In the genomic region with DNA sequence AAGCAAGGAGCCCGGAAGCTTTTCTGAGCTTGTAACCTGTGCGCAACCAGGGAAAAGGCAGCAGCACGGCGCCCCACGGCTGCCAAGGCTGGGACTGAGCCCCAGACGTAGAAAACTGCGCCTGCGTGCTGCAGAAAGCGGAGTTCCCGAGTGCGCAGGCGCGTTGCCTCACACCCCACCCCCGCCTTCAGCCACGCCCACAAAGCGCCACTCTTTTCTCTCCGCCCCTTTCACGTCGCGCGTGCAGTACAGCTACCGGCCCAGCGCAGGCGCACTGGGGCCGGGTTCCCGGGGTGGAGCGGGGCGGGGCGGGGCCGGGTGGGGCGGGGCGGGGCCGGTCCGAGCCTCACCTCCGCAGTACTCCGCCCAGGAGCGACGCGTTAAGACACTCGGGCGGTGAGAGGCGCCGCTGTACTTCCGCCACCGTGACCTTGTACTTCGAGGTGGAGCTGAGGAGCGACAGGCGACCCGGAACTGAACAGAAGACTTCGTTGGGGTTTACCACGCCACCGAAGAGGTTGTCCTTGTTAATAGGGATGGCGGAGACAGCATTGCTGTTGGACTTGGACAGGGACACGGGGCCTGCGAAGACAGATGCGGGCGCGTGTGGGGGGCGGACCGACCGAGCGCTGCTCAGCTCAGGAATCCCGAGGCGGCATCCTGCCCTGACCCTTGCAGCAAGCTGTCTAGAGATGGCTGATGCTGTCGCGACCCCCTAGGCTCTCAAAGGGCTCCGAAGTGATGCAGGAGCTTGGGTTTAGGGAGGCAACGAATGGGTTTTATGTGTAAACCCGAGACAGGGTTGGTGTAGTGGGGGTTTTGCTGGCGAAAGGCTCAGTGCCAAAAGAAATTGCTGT, we compare ENCODE assay signal across 8 mouse cellular contexts. TPM values are rescaled to one million over a fixed set of nuclear protein-coding genes. Genes with fewer than 3 reads are reported as not detected.
DNase-seq lines count a peak whose midpoint lies in the region; ATAC-seq and TF ChIP-seq lines count a peak whose summit lies in the region.

No protein-coding gene starts in this region.

- no peaks in the 10 kb centered on the region for H3K36me3 ChIP-seq in forebrain, embryonic 11.5 days (ENCODE audit: control insufficient read depth, insufficient read depth, low read length)
- H3K36me3 ChIP-seq in heart, embryonic 16.5 days (ENCODE audit: control insufficient read depth, insufficient read depth), result no peaks in the 10 kb centered on the region
- H3K36me3 ChIP-seq in liver, postnatal 0 days (replicated peaks; ENCODE audit: insufficient read depth, low read length), result no peaks in the 10 kb centered on the region
- no peaks in the 10 kb centered on the region for H3K36me3 ChIP-seq in neural tube, embryonic 13.5 days

- no peak overlapping the region for H3K27ac ChIP-seq in forebrain, embryonic 11.5 days (ENCODE audit: low read depth, low read length)
- no peak overlapping the region for H3K27ac ChIP-seq in heart, embryonic 16.5 days (ENCODE audit: low read length)
- no peak overlapping the region for H3K27ac ChIP-seq in liver, postnatal 0 days (ENCODE audit: low read depth)
- peak overlapping the region; percentile 93 for H3K27ac ChIP-seq in neural tube, embryonic 13.5 days (replicated peaks)

- peak; percentile 70 for DNase-seq in c-Kit-positive CD71-positive TER-119-negative erythroid progenitor cells, embryonic 14.5 days (ENCODE audit: low read depth)
- DNase-seq in forebrain, embryonic 11.5 days (ENCODE audit: low spot score), result peak; percentile 98
- peak; percentile 80 to 92 for DNase-seq in kidney, postnatal 36 days
- peak; percentile 95 for DNase-seq in liver, postnatal 0 days
- DNase-seq in telencephalon, adult 2 months (ENCODE audit: low read depth, low spot score), result peak; percentile 44

- H3K4me2 ChIP-seq in forebrain, embryonic 11.5 days (ENCODE audit: low read depth, low read length, severe bottlenecking), result peak overlapping the region; percentile 78
- H3K4me2 ChIP-seq in heart, embryonic 16.5 days (ENCODE audit: low read depth, low read length), result peak overlapping the region; percentile 77
- H3K4me2 ChIP-seq in liver, postnatal 0 days (ENCODE audit: low read depth, low read length), result peak overlapping the region; percentile 76
- H3K4me2 ChIP-seq in neural tube, embryonic 13.5 days, result peak overlapping the region; percentile 82

- peak overlapping the region; percentile 45; the same call in 1 of the 2 replicates for H3K9ac ChIP-seq in forebrain, embryonic 11.5 days (ENCODE audit: low read length)
- peak overlapping the region; percentile 66 for H3K9ac ChIP-seq in heart, embryonic 16.5 days (ENCODE audit: low read length)
- no peak overlapping the region for H3K9ac ChIP-seq in liver, postnatal 0 days (replicated peaks)
- H3K9ac ChIP-seq in neural tube, embryonic 13.5 days, result peak overlapping the region; percentile 75

- TF ChIP-seq CTCF in liver, postnatal 0 days (IDR thresholded peaks at IDR 0.05; ENCODE audit: low read depth), result peak; percentile 43

- no peaks in the 10 kb centered on the region for H3K9me3 ChIP-seq in forebrain, embryonic 11.5 days (ENCODE audit: control insufficient read depth, low read length)
- H3K9me3 ChIP-seq in heart, embryonic 16.5 days (replicated peaks; ENCODE audit: control insufficient read depth, low read length), result no peaks in the 10 kb centered on the region
- no peaks in the 10 kb centered on the region for H3K9me3 ChIP-seq in liver, postnatal 0 days (ENCODE audit: low read length)
- no peaks in the 10 kb centered on the region for H3K9me3 ChIP-seq in neural tube, embryonic 13.5 days

- peak overlapping the region; percentile 47 for H3K4me3 ChIP-seq in forebrain, embryonic 11.5 days (ENCODE audit: low read depth, low read length)
- peak overlapping the region; percentile 58 for H3K4me3 ChIP-seq in heart, embryonic 16.5 days (ENCODE audit: low read length)
- H3K4me3 ChIP-seq in liver, postnatal 0 days (ENCODE audit: low read depth, low read length), result peak overlapping the region; percentile 46
- H3K4me3 ChIP-seq in neural tube, embryonic 13.5 days, result peak overlapping the region; percentile 53

- peak; percentile 92 for ATAC-seq in CD4-positive, CD25-positive, alpha-beta regulatory T cell, adult 4 months
- ATAC-seq in forebrain, embryonic 11.5 days (replicated peaks; ENCODE audit: low FRiP score), result peak; percentile 96
- ATAC-seq in heart, embryonic 16.5 days (replicated peaks; ENCODE audit: extremely low read depth, insufficient read depth, low FRiP score), result peak; percentile 97
- peak; percentile 98 for ATAC-seq in liver, postnatal 0 days
- peak; percentile 94 for ATAC-seq in neural tube, embryonic 13.5 days (ENCODE audit: low read depth)

- no peak for TF ChIP-seq EP300 in liver, postnatal 0 days (IDR thresholded peaks at IDR 0.05; ENCODE audit: low read depth)

- H3K27me3 ChIP-seq in forebrain, embryonic 11.5 days (ENCODE audit: control insufficient read depth, insufficient read depth, low read length), result peaks cover 66% of the 10 kb centered on the region
- peaks cover 61% of the 10 kb centered on the region for H3K27me3 ChIP-seq in heart, embryonic 16.5 days (ENCODE audit: control insufficient read depth, insufficient read depth, low read length)
- H3K27me3 ChIP-seq in liver, postnatal 0 days (ENCODE audit: insufficient read depth, low read length), result peaks cover 74% of the 10 kb centered on the region
- peaks cover 81% of the 10 kb centered on the region for H3K27me3 ChIP-seq in neural tube, embryonic 13.5 days

- under 1% methylated on average over 70 of the region's 70 CpGs for WGBS in forebrain, embryonic 11.5 days
- under 1% methylated on average over 70 of the region's 70 CpGs for whole genome bisulfite sequencing in heart, embryonic 16.5 days
- WGBS in liver, postnatal 0 days (ENCODE audit: insufficient replicate concordance), result 2% methylated on average over 52 of the region's 70 CpGs
- WGBS in neural tube, embryonic 13.5 days, result under 1% methylated on average over 59 of the region's 70 CpGs

- peaks cover 2% of the 10 kb centered on the region for H3K4me1 ChIP-seq in forebrain, embryonic 11.5 days (replicated peaks; ENCODE audit: control insufficient read depth, insufficient read depth, low read length)
- peaks cover 3% of the 10 kb centered on the region; the same call in 1 of the 2 replicates for H3K4me1 ChIP-seq in heart, embryonic 16.5 days (ENCODE audit: control insufficient read depth, insufficient read depth, low read length)
- H3K4me1 ChIP-seq in liver, postnatal 0 days (ENCODE audit: insufficient read depth), result peaks cover 8% of the 10 kb centered on the region
- peaks cover 26% of the 10 kb centered on the region for H3K4me1 ChIP-seq in neural tube, embryonic 13.5 days (replicated peaks)

RNA-seq across cellular contexts. Expression of gene Tfap2a, which starts 15.2 kb away (rescaled TPM):
- polyA plus RNA-seq in CD4-positive, CD25-positive, alpha-beta regulatory T cell, adult 4 months (2017; shearing (Covaris generic)), result under 1 TPM in 1 of 2 experiments, not detected in 1; 0.20 TPM
- 3.3 and 3.6 TPM in 2 replicates for polyA plus RNA-seq in forebrain, embryonic 11.5 days (2014; fragmentation: Nextera tagmentation; extraction: Ambion mirVana)
- polyA plus RNA-seq in heart, embryonic 16.5 days (2015; fragmentation: Nextera tagmentation; extraction: Ambion mirVana), result 0.05 and 0.07 TPM in 2 replicates
- not detected in 2 replicates for polyA plus RNA-seq in liver, postnatal 0 days (2015; fragmentation: Nextera tagmentation; extraction: Ambion mirVana)
- 11.6 and 13.7 TPM in 2 replicates for polyA plus RNA-seq in neural tube, embryonic 13.5 days (2015; fragmentation: Nextera tagmentation; extraction: Ambion mirVana)

Comparison
In these comparisons a context has a peak if more than half of its experiments do, and no peak if none do; other contexts are left out.
1. DNase-seq: peak in every context shown above with its lines; median percentile 98 in forebrain, embryonic 11.5 days; 95 in liver, postnatal 0 days; 86 in kidney, postnatal 36 days; 70 in c-Kit-positive CD71-positive TER-119-negative erythroid progenitor cells, embryonic 14.5 days; 44 in telencephalon, adult 2 months.